Mouse (Mus musculus) E14TG2a.4 (cell line): ENCODE measurements around the gene Nr4a1.

ENCODE experiments used
- H3K27me3 ChIP-seq: 2 replicates; pipeline ENCODE4 v1.6.1; 2014; ENCODE audit warnings: low read length, control low read depth; ENCODE audit not compliant: insufficient read depth
- H3K36me3 ChIP-seq: 2 replicates; pipeline ENCODE4 v1.6.1; 2014; ENCODE audit warnings: low read length, control low read depth; ENCODE audit not compliant: insufficient read depth
- H3K4me1 ChIP-seq: replicated peaks from 2 replicates; pipeline ENCODE4 v1.6.1; 2014; ENCODE audit warnings: low read depth, low read length, control low read depth
- H3K4me3 ChIP-seq: replicated peaks from 2 replicates; pipeline ENCODE4 v1.5.1; 2014; ENCODE audit warnings: mild to moderate bottlenecking, low read length
- H3K9me3 ChIP-seq: 2 replicates; pipeline ENCODE4 v1.6.1; 2014; ENCODE audit warnings: low read length, control low read depth
- CTCF ChIP-seq: conservative IDR thresholded peaks from 2 replicates; pipeline ENCODE4 v1.5.1; 2014; ENCODE audit warnings: low read length
- NANOG ChIP-seq: IDR thresholded peaks from 2 replicates; pipeline ENCODE4 v1.6.1; 2014; ENCODE audit warnings: borderline replicate concordance, low read length, mixed read lengths
- POU5F1 ChIP-seq: IDR thresholded peaks from 2 replicates; pipeline ENCODE4 v1.6.1; 2014; ENCODE audit warnings: low read length, borderline replicate concordance

Nr4a1 gene

DNA sequence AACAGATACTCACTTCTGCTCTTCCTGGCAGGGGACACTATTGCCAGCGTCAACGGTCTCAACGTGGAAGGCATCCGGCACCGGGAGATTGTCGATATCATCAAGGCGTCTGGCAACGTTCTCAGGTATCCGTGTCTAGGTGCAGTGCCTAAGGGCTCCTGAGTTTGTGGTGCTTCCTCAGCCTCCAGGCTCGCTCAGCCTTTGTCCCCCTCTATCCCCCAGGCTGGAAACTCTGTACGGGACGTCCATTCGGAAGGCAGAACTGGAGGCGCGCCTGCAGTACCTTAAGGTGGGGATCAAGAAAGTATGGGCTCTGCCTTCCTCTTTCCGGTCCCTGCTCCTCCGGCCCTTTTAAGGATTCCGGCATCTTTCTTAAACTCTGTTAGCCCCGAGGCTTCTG, 23.6 kb upstream of the Nr4a1 start:
- H3K27me3 ChIP-seq: peaks cover 9% of the 10 kb centered on the region
- peaks cover 92% of the 10 kb centered on the region for H3K4me1 ChIP-seq
- H3K36me3 ChIP-seq: peaks cover 50% of the 10 kb centered on the region

GRCm38 (mm10) chr15:101230995-101231647, 22.9 kb upstream of the Nr4a1 start:
- Histone ChIP-seq H3K4me3 (peak overlapping the region; percentile 76), H3K36me3 (peaks cover 46% of the 10 kb centered on the region), H3K27me3 (peaks cover 4% of the 10 kb centered on the region), H3K9me3 (peaks cover 2% of the 10 kb centered on the region; the same call in 1 of the 2 replicates), H3K4me1 (peaks cover 92% of the 10 kb centered on the region)
- TF ChIP-seq CTCF (peak; percentile 80), NANOG (no peak)

More for the DNA sequence above, 23.6 kb upstream of the Nr4a1 start:
- H3K4me3 ChIP-seq: 0 out of 2 replicates have a peak overlapping the region, but pooled peaks have one; percentile 14
- TF ChIP-seq POU5F1: no peak
- no peaks in the 10 kb centered on the region for H3K9me3 ChIP-seq

DNA sequence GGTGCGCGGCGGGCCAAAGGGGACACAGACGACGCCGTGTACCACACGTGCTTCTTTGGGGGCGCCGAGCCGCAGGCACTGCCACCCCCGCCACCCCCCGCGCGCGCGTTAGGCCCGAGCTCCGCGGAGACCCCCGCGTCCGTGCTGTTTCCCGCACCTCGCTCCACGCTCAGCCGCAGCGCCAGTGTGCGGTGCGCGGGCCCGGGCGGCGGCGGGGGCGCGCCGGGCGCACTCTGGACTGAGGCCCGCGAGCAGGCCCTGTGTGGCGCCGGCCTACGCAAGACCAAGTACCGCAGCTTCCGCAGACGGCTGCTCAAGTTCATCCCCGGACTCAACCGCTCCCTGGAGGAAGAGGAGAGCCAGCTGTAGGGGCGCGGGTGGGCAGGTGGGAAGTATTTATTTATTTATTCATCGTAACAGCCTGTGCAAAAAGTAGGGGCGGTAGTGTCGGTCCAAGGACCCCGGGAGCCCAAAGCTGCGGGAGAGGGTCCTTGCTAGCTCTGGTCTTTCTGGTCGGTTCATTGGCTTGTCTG, 22.4 kb upstream of the Nr4a1 start:
- Histone ChIP-seq H3K4me3 (peak overlapping the region; percentile 76), H3K36me3 (peaks cover 42% of the 10 kb centered on the region), H3K9me3 (peaks cover 7% of the 10 kb centered on the region), H3K4me1 (peaks cover 92% of the 10 kb centered on the region), H3K27me3 (0 out of 2 replicates have a peak, but pooled peaks cover 3% of the 10 kb centered on the region)
- TF ChIP-seq CTCF (no peak), NANOG (no peak), POU5F1 (no peak)

DNA sequence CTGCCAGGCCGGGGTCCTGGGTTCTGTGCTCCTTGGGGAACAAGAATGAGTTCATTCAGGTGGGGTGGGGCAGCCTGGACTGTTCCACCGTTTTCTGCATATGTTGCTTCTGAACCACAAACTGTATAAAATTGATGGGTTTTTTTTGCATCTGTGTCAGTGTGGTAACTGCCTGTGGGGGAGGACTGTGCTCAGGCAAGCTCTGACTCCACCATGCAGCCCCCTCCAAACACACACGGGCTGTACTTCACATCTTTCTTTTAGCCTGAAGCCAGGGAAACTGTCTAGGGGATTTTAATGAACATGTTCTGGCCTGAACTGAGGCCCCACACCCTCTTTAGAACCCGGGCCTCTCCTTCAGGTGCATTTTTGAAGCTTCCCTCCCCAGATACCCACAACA, 21.5 kb upstream of the Nr4a1 start:
- H3K4me1 ChIP-seq: peaks cover 89% of the 10 kb centered on the region
- no peak for TF ChIP-seq POU5F1
- no peak for TF ChIP-seq CTCF
- no peak for TF ChIP-seq NANOG
- peak overlapping the region; percentile 76 for H3K4me3 ChIP-seq
- 0 out of 2 replicates have a peak, but pooled peaks cover 3% of the 10 kb centered on the region for H3K27me3 ChIP-seq
- peaks cover 8% of the 10 kb centered on the region for H3K9me3 ChIP-seq
- H3K36me3 ChIP-seq: peaks cover 36% of the 10 kb centered on the region

DNA sequence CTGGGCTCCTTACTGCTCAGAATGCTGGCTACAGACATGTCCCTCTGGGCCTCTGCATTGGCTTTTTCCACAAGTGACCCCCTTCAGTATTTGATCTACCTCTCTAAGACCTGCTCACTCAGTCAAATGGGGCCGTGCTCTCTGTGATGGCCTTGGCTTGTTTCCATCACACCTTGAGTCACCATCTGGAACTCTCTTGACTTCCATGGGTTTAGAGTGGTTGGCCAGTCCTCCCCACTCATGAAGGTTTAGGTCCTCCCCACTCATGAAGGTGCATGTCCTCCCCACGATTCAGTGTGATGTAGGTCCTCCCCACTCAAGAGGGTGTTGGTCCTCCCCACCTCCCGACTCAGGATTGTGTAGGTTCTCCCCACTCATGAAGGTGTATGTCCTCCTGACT, 20.9 kb upstream of the Nr4a1 start:
- TF ChIP-seq NANOG (no peak), CTCF (no peak), POU5F1 (no peak)
- Histone ChIP-seq H3K27me3 (0 out of 2 replicates have a peak, but pooled peaks cover 7% of the 10 kb centered on the region), H3K4me3 (peak overlapping the region; percentile 76), H3K36me3 (peaks cover 36% of the 10 kb centered on the region), H3K9me3 (peaks cover 8% of the 10 kb centered on the region), H3K4me1 (peaks cover 87% of the 10 kb centered on the region)

- peaks cover 8% of the 10 kb centered on the region for H3K9me3 ChIP-seq
- H3K36me3 ChIP-seq: peaks cover 32% of the 10 kb centered on the region
- peaks cover 87% of the 10 kb centered on the region for H3K4me1 ChIP-seq
- peak overlapping the region; percentile 76 for H3K4me3 ChIP-seq
- TF ChIP-seq CTCF (no peak), NANOG (no peak; the same call in 1 of the 2 replicates), POU5F1 (no peak)
- 0 out of 2 replicates have a peak, but pooled peaks cover 7% of the 10 kb centered on the region for H3K27me3 ChIP-seq
Observed at GRCm38 (mm10) chr15:101233641-101234275, 20.3 kb upstream of the Nr4a1 start.

DNA sequence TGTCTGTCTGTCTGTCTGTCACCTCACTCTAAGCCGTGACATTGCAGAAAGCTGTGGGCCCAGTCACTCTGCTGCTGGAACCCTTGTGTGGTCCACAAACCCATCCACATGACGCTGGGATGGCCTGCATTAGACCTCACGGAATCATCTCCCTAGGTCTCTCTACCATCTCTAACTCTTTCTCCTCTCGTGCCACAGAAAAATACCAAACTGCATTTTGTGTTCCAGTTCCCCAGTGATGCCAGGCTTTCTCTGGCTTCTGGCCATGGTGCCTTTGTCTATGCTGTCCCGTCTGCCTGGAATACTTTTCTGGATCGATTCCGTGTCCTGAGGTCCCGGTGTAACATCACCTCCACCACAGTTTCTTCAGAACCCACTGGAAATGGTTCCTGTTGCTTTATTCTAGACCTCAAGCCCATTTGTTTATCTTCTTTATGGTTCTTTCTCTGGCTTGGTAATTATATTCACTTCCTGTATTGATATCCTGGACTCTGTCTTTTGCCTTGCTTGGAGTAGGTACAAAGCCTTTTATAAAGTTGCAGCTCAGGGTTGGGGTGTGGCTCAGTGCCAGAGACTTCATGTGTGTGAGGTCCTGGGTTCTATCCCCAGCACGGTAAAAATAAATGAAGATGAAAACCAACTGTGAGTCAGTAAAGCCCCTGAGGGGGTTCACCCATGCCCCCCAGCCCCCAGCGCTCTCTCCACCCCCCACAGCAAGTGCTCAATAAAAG, 19.3 kb upstream of the Nr4a1 start:
- H3K36me3 ChIP-seq: peaks cover 22% of the 10 kb centered on the region
- H3K4me3 ChIP-seq: 0 out of 2 replicates have a peak overlapping the region, but pooled peaks have one; percentile 20
- H3K27me3 ChIP-seq: 0 out of 2 replicates have a peak, but pooled peaks cover 4% of the 10 kb centered on the region
- H3K4me1 ChIP-seq: peaks cover 87% of the 10 kb centered on the region
- TF ChIP-seq POU5F1 (no peak), CTCF (no peak), NANOG (no peak)
- H3K9me3 ChIP-seq: peaks cover 8% of the 10 kb centered on the region

- H3K4me1 ChIP-seq: peaks cover 83% of the 10 kb centered on the region
- H3K36me3 ChIP-seq: peaks cover 16% of the 10 kb centered on the region
- no peak for TF ChIP-seq CTCF
- no peak for TF ChIP-seq POU5F1
- no peak for TF ChIP-seq NANOG
- H3K4me3 ChIP-seq: peak overlapping the region; percentile 3; the same call in 1 of the 2 replicates
- peaks cover 8% of the 10 kb centered on the region for H3K9me3 ChIP-seq
- 0 out of 2 replicates have a peak, but pooled peaks cover 4% of the 10 kb centered on the region for H3K27me3 ChIP-seq
Observed at GRCm38 (mm10) chr15:101235342-101235698, 18.7 kb upstream of the Nr4a1 start.
